Comparison of ENCODE assay signal across 1 mouse cellular context in the genomic region with DNA sequence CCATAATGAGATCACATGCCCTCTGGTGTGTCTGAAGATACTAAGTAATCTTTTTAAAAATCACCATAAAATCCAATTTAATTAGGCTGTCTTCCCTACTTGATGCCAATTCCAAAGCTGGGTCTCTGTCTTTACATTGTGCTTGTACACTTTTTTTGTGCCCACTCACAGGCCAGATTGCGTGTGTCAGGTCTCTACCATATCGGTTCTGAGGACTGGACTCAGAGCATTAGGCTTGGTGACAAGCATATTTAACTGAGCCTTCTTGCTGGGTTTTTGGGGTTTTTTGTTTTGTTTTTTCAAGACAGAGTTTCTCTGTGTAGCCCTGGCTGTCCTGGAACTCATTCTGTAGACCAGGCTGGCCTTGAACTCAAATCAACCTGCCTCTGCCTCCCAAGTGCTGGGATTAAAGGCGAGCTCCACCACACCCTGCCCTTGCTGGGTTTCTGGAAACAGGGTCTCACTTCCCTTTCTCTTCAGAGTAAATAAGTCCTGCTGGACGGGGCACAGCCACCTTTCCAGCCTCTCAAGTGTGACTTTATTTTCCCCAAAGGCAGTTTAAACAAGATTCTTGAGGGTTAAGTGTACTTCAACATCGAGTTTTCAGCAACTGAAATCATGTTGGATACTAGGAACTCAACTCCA.
A peak's percentile ranks its signal among the peaks of the same experiment; 100 is the strongest.
TF ChIP-seq lines count a peak whose summit lies in the region.

No protein-coding gene starts in this region.

TF ChIP-seq in myocyte, 11 proteins besides CTCF, POLR2A, EP300 and RAD21:
- TF ChIP-seq MAX (IDR thresholded peaks at IDR 0.05; ENCODE audit: low read depth) (no peak), POLR2AphosphoS2 (IDR thresholded peaks at IDR 0.05; ENCODE audit: insufficient read length, low read depth) (peak; percentile 40)
